Mouse (Mus musculus) erythroblast, embryonic 14.5 days (primary cell): ENCODE results near the gene Klk1b9.

Source experiments
- GATA1 ChIP-seq: IDR thresholded peaks from 2 replicates; pipeline ENCODE4 v1.6.1; 2012; ENCODE audit warnings: low read length, inconsistent platforms, mixed read lengths
- TAL1 ChIP-seq: IDR thresholded peaks from 3 replicates; pipeline ENCODE4 v1.6.1; 2012; ENCODE audit warnings: low read length, inconsistent platforms, mixed read lengths

DNA sequence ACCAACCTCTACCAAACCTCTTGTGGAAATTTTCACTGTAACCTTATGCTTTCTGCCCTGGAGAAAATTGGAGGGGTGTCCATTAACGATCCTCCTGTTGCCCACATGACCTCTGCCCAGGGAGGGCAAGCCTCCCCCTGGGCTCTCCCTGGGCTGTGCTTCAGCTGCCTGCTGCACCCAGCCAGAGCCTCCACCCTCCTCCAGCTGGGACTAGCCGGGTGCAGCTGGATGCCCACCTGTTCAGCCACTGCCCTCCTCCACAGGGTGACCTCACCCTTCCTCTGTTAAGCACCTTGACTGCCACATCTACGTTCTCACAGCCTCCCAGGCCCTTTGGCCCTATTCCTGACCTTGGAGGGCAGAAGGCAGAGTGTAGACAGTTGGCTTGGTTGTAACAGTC is 41.1 kb upstream of the Klk1b9 start:
- no peak for TF ChIP-seq TAL1
- no peak for TF ChIP-seq GATA1
